ENCODE assay signal across 33 mouse cellular contexts in genomic region chr7:31290208-31290607, GRCm38 (mm10). TPM values are rescaled to one million over a fixed set of nuclear protein-coding genes. Genes with fewer than 3 reads are reported as not detected.
"Had no signal": no experiment of that assay in that cellular context is flagged by ENCODE, and none has a peak within 500 bp of the region (broad histone marks: within the 10 kb centered on the region; RNA-seq: fewer than 3 reads in every experiment).

Gene Scgb2b2 (plus strand): TSS chr7:31290508.

- H3K27me3 ChIP-seq: embryonic facial prominence, embryonic 12.5 days; embryonic facial prominence, embryonic 13.5 days; embryonic facial prominence, embryonic 15.5 days; forebrain, embryonic 12.5 days; forebrain, embryonic 13.5 days; forebrain, embryonic 15.5 days had no signal

- DNase-seq: cerebellum, adult 8-10 months; cerebellum, adult 9-10 months; cerebellum, adult 9-11 months; cerebellum, postnatal 10 days; cerebellum, postnatal 14 days; cerebellum, postnatal 25 days; cerebellum, postnatal 36 days; embryo, embryonic 11 days; forebrain, postnatal 0 days; gastrocnemius, adult 2 months; gastrocnemius, postnatal 10 days; gastrocnemius, postnatal 14 days; gastrocnemius, postnatal 25 days; gastrocnemius, postnatal 36 days; heart, adult 18-20 months; heart, adult 2 months had no signal

- H3K36me3 ChIP-seq: embryonic facial prominence, embryonic 10.5 days; embryonic facial prominence, embryonic 12.5 days; embryonic facial prominence, embryonic 13.5 days; embryonic facial prominence, embryonic 15.5 days; forebrain, embryonic 10.5 days; forebrain, embryonic 12.5 days; forebrain, embryonic 15.5 days had no signal

- H3K4me1 ChIP-seq: embryonic facial prominence, embryonic 10.5 days; embryonic facial prominence, embryonic 12.5 days; embryonic facial prominence, embryonic 13.5 days; embryonic facial prominence, embryonic 15.5 days; forebrain, embryonic 10.5 days; forebrain, embryonic 12.5 days; forebrain, embryonic 13.5 days; forebrain, embryonic 15.5 days had no signal

- H3K4me3 ChIP-seq: embryonic facial prominence, embryonic 10.5 days; embryonic facial prominence, embryonic 12.5 days; embryonic facial prominence, embryonic 13.5 days; embryonic facial prominence, embryonic 15.5 days; erythroblast, embryonic 14.5 days; forebrain, embryonic 10.5 days; forebrain, embryonic 12.5 days; forebrain, embryonic 13.5 days; forebrain, embryonic 15.5 days; gastrocnemius, adult 2 months; heart, adult 2 months had no signal

- H3K27ac ChIP-seq: embryonic facial prominence, embryonic 10.5 days; embryonic facial prominence, embryonic 12.5 days; embryonic facial prominence, embryonic 13.5 days; embryonic facial prominence, embryonic 15.5 days; forebrain, embryonic 10.5 days; forebrain, embryonic 12.5 days; forebrain, embryonic 13.5 days; forebrain, embryonic 15.5 days; gastrocnemius, adult 2 months; heart, adult 2 months had no signal

- H3K9me3 ChIP-seq: embryonic facial prominence, embryonic 15.5 days had no signal

RNA-seq across cellular contexts. Expression of gene Scgb2b2, which starts in this region (rescaled TPM):
- polyA plus RNA-seq: cortical plate, adult 2 months; embryonic facial prominence, embryonic 10.5 days; embryonic facial prominence, embryonic 11.5 days; embryonic facial prominence, embryonic 12.5 days; embryonic facial prominence, embryonic 13.5 days; embryonic facial prominence, embryonic 14.5 days; embryonic facial prominence, embryonic 15.5 days; erythroblast, embryonic 14.5 days; forebrain, embryonic 10.5 days; forebrain, embryonic 11.5 days; forebrain, embryonic 12.5 days; forebrain, embryonic 13.5 days; forebrain, embryonic 14.5 days; forebrain, embryonic 15.5 days; forebrain, embryonic 16.5 days; forebrain, postnatal 0 days; frontal cortex, adult 2 months; gonadal fat pad, adult 2 months; heart, adult 2 months had no signal
